Mouse (Mus musculus) left cerebral cortex, postnatal 10 days (tissue): ENCODE results near the gene Rpl3l. TPM values are rescaled to one million over a fixed set of nuclear protein-coding genes. Genes with fewer than 3 reads are reported as not detected.
A peak's percentile ranks its signal among the peaks of the same experiment; 100 is the strongest.

ENCODE experiments used
- DNase-seq, 2 experiments: peaks; one replicate each; pipeline ENCODE4 v3.0.0; 2021 to 2022; ENCODE audit warnings: low spot score in 2 of 2, mixed read lengths in 1 of 2; ENCODE audit errors: extremely low spot score in 1 of 2
- intact Hi-C: fragments of 180-260 bp; cut with DNase I; formaldehyde crosslinking; loops from one replicate; pipeline ENCODE4 v1.15.1; 2025
- total RNA-seq, 2 experiments: library from RNA; stranded (reverse); gene quantifications; 2 replicates each; pipeline ENCODE4 v1.2.3; 2021

The Rpl3l gene
- total RNA-seq, 2 experiments from 2014 or later = 0.43 to 0.49 TPM

DNA sequence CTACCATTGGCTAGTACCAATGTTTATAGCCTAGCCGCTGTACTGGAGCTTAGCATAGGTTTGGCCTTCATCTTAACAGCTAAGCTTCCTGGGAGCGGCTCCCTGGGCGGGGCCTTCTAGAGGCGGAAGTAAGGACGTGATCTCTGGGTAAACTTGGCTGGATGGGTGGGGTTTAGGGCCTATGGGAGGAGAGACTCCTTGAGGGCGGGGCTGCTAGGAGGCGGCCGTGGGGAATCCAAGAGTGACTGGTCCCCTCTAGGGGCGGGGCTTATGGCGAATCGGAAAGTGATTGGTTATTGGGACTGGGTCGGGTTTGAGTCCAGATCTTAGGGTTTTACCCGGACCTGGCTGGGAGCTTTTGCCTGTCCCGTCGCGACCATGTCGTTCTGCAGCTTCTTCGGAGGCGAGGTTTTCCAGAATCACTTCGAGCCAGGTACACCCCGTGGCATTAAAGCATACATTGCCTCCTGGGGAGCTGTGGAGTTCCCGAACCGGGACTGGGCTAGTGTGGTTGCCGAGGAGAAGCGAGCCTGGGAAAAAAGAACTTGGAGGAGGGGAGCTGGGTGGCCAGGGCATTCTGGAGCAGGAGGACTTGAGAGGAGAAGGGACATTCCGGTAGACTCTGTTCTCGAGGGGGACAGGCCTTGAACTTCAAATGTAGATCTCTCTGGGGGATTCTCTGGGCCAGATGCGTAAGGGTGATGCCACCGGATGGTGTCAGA, 8.9 kb downstream of the Rpl3l start, which contains the start of gene Msrb1:
Gene Msrb1 (plus strand): TSS at position 313 of the 722 bp plus-strand sequence.
- intact Hi-C loops = loop anchor here (5.0 kb wide), 1 partner anchor 146 kb away; no protein-coding TSS in a partner anchor

DNA sequence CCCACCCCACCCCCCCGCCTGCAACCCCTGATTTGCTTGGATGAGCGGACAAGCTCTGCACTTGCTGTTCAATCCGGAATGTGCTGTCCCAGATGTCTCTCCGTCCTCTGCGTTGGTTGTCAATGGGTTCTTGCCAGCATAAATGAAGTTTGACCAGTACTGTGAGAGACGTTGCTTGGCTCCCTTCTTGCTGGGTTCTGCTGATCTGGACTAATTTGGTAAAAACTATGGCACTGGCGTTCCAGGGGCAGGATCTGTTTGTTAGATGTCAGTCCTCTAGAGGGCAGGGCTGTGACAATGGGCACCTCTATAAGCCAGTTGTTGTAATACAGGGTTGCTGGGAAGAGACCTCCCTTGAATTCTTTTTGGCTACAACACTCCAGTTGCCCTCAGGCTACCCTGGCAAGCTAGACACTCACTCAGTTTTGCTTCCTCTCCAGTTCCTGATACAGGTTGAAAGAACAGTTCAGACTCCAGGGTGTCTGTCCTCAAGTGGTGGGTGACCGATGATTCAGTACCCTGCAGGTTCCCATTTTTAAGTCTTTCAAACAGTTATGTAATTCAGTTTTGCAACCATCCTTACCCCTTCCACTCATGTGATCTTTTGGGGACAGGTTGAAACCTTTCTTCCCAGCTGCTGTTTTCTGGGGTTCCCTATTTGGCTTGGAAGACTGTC, 9.7 kb downstream of the Rpl3l start:
- intact Hi-C loops = loop anchor here (5.0 kb wide), 1 partner anchor 145 kb away; no protein-coding TSS in a partner anchor
- DNase-seq = no peak

More for the DNA sequence above, 8.9 kb downstream of the Rpl3l start, which contains the start of gene Msrb1:
- peak; percentile 91 to 97 for DNase-seq

DNA sequence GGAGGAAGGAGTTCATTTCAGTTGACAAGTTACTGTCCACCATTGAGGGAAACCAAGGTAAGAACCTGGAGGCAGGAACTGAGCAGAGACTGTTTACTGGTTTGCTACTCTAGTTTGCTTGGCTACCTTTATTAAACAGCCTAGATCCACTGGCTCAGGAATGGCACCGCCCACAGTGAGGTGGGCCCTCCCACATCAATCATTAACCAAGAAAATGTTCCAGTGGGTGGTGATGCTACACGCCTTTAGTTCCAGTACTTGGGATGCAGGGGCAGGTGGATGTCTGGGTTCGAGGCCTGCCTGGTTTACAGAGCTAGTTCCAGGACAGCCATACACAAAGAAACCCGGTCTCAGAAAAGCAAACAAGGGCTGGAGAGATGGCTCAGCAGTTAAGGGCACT, 10.6 kb downstream of the Rpl3l start:
- DNase-seq = no peak
- intact Hi-C loops = loop anchor here (5.0 kb wide), 1 partner anchor 144 kb away; no protein-coding TSS in a partner anchor

DNA sequence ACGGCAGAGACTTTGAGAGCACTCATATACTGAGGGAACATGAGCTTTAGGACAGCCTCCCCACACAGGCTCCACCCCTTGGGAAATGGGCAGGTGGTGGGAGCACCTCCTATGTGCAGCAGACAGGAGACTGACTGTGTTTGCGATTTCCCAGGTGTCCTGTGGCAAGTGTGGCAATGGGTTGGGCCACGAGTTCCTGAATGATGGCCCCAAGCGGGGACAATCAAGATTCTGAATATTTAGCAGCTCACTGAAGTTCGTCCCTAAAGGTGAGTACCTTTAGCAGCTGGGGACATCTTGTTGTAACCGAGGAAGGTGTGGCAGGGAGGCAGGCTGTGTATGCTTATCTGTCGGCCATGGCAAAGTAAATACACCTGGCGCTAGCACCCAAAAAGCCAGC, 12.3 kb downstream of the Rpl3l start:
- no peak for DNase-seq
- intact Hi-C loops = loop anchor here (5.0 kb wide), 1 partner anchor 142 kb away; no protein-coding TSS in a partner anchor

DNA sequence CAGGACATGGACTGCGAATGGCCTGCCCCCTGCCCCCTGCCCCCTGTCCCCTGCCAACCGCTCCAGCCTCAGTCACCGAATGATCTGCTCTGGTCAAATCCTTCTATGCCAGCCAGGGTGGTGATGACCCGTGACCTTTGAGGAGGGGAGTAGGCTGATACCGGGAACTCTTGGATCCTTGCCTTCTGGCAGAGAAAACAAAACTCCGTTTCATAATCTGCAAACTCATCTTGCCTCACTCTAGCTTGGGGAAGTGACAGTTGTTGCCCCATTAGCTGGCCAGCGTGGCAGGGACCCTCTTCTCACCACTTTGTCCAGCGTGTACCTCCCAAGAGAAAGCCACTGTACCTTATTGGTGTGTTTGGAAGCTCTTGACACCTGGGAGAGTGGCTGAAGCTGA, 14.7 kb downstream of the Rpl3l start:
- DNase-seq = no peak
- intact Hi-C loops = no loop called here

DNA sequence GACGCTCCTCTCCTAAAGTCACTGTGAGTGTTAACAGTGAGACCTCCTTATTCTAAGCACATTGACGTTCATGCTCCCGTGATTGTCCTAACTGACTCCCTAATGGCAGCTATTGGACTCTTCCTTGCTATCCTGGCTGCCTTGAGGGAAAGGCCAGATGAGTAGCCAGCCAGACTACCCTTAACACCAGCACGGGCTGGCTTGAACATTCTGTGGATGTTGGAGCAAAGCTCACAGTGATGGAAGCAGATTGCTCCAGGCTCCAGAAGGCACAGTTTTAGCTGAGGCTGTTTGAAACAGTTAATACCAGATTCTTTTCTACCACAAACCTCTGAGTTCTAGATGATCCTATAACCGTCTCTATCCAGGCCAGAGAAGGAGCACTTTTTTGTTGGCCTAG, 16.3 kb downstream of the Rpl3l start:
- DNase-seq = no peak
- intact Hi-C loops = loop anchor here (2.0 kb wide), 1 partner anchor 73 kb away; no protein-coding TSS in a partner anchor

DNA sequence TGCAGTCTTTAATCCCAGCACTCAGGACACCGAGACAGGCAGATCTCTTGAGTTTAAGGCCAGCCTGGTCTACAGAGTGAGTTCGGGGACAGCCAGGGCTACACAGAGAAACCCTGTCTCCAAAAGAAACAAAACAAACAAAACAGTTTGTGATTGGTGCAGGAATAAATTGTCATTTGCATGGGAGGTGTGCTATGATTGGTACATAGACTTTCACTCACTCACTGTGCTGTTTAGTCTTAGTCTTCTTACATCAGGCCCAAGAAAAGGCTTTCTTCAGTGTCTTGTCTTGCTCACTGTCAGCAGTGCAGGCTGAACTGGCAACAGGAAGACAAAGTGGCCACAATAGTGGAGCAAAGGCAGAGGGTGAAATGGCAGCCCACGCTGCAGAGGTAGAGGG, 16.8 kb downstream of the Rpl3l start:
- DNase-seq = no peak
- intact Hi-C loops = loop anchor here (2.0 kb wide), 1 partner anchor 72 kb away; no protein-coding TSS in a partner anchor

DNA sequence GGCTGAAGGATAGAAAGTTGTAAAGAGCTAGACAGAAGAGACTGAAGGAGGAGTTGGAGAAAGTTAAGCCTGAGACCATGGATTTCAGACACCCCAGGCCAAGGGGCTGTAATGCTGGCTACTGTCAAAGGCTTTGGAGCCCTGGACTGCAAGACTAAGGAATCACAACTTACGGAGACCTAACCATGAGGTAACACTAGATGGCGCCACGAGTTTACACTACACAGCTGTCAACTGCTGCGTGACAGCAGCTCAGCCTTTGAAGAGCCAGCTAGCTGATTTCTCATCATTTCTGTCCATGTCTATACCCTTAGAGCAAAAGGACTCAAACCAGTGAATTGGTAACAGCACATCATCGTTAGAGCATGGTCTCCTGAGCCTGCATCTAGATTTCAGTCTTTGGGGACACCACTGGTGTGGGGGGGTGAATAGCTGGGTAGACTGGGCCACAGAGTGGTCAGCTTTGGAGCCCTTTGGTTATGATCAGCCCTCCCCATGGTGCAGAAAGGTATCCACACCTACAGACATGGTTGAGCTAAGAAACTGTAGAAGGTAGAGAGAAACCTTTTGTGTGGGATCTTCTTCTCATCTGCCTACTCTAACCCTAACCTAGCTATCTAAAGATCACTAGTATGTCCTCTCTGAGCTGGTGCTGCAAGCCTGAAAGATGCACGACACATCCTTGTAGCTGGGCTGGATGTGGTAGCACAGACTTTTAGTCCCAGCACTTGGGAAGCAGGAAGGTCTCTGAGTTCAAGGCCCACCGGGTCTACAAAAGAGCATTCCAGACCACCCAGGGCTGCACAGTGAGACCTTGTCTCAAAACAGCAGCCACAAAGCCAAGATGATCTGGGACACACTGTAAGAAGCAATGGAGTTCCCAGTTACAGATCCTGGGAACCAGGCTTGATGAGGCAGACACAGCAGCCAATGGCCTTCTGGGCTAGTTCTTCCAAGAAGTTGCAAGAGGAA, 18.2 kb downstream of the Rpl3l start:
- intact Hi-C loops = loop anchor here (2.0 kb wide), 1 partner anchor 71 kb away; no protein-coding TSS in a partner anchor
- peak; percentile 79 to 85 for DNase-seq

DNA sequence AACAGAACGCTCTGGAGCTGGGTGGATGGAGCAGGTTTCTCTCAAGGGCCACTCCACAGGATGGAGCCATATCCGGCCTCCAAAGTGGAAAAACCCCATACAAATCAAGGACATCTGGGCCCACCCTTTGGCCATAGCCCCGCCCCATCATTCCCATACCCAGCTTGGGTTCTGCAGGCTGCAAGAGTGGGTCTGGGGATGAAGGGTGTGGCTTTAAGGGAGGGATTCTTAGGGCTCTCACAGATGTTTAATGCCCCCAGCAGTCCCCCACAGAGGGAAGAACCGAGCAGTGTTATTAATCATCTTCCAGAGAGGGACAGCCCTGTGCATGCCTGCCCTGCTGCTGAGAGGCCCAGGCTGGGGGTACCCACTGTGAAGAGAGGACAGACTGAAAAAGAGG, 19.4 kb downstream of the Rpl3l start:
- intact Hi-C loops = no loop called here
- no peak for DNase-seq

DNA sequence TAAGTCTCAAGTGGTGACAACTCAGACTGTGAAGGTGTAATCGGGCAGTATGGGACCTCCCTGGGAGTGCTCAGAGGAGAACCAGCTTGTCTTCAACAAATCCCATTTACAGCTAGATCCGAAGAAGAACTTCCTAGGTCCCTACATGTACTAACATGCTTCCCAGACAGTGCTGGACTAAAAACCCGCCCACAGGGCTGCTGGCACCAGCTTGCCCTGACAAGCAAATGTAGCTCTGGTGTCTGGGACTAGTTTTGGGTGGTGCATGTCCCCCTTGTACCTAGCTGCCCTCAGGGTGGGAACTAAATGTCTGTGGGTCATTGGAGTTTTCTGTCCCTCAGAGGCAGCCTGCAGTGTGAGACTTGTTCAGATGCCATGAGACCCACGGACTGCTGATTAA, 23.9 kb downstream of the Rpl3l start:
- intact Hi-C loops = no loop called here
- no peak for DNase-seq

DNA sequence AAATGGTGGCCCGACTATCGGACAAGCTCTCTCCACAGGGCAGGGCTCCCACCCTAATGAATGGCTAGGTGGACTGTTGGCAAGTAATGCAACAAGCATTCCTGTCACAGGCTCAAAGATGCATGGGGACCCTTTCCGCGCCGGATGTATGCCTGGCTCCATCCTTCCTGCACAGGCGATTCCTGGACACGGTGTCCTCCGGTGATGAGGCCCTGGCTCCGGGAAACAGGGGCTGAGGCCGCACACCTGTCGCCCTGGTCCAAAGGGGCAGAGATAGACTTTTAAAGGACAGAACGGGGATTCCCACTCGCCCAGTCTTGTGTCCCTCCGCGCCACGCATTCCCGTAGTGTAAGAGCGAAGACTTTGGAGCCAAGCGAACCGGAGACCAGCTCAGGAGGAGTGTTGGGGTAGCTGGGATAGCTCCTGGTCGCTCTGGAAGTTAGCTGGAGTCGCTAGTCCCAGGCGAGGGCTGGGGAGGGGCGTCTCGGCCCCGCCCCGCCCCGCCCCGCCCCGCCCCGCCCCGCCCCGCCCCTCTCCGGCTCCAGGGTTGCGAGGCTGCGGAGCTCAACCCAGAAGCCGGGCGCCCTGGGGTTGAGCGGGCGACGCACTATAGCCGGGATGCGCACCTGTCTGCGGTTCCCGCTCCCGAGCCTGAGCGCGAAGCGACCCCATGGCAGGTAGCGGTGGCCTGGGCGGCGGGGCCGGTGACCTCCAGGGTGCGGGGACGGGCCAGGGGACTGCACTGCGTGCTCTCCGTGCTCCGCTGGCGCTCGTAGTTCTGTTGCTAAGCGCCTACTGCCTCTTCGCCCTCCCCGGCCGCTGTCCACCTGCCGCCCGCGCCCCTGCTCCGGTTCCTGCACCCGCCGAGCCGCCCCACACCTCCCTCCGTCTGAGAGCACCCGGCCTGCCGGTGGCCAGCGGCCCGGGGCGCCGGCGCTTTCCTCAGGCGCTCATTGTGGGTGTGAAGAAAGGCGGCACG, 25.1 kb downstream of the Rpl3l start, which contains the start of gene Hs3st6:
Gene Hs3st6 (plus strand): TSS at position 574 of the 980 bp plus-strand sequence.
- DNase-seq = no peak
- intact Hi-C loops = no loop called here

DNA sequence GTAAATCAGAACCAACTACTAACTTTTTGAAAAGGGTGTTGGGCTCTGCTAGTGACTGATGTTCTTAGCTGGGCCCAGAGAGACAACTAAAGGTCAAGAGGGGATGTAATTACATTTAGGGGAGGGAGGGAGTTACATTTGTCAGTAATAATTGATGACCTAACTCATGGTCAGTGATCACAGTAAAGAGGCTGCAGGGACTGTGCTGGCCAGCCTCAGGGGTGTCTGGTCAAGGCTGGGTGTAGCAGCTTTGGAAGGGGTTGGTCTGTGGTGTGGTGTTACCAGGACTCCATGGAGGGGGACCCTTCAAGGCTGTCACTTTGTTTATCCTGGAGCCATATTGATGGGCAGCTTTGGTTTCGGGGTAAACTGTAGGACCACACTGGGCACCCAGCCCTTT, 29.8 kb downstream of the Rpl3l start:
- intact Hi-C loops = no loop called here
- DNase-seq = no peak

DNA sequence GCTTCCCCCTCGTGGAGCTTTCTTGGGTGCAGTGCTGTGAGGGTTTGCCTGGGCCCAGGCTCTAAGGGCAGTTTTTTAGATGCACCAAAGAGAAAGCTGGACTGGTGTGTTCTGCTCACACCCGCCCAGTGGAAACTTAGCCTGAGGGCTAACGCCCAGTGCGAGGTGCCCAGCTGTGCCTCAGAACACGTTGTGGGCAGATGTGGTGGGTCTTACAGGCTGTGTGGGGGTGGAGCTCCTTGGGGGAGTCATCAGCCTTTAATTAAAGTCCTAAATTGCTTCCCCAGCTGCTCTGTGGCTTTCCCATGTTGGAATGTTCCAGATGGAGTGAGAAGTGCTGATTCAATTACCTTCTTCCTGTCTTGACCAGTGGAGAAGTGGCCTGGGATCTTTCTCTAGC, 33.5 kb downstream of the Rpl3l start:
- no peak for DNase-seq
- intact Hi-C loops = no loop called here

DNA sequence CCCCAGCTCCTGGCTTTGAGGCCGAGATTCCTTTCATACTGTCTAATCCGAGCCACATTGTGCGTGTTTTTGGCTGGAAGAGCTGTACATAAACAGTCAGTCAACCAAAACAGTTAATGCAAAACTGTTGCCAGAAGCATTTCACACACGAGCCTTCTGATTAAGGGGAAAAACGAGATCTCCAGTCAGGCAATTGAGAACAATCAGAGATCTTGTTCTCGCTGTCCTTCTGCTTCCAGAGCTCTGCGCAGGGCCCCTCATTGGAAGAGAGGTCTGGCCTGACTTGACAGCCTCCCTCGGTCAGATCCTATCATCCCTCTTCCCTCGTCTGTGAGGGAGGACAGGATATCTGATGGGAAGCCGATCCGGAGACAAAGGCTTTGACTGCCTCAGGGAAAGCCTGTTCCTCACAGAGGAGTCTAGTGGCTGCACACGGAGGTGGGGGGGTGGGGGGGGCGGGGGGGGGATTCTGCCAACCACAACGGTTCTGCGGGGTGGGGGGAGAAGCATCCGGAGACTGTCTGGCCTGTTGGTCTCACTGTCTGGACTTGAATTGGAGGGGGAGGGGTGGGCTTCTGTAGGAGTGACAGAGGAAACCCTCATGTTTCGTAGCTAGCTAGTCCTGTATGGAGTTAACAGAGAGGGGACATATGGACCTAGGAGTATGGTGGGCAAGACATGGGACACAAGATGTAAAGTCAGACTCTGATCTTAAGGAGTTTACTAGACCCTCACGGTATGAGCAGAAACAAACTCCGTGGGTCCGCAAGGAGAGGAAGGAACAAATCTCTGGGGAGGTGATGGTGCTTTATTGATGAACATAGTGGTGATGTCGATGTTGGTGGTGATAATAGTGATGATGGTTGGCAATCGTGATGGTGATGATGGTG, 37.6 kb downstream of the Rpl3l start:
- no peak for DNase-seq
- intact Hi-C loops = no loop called here

DNA sequence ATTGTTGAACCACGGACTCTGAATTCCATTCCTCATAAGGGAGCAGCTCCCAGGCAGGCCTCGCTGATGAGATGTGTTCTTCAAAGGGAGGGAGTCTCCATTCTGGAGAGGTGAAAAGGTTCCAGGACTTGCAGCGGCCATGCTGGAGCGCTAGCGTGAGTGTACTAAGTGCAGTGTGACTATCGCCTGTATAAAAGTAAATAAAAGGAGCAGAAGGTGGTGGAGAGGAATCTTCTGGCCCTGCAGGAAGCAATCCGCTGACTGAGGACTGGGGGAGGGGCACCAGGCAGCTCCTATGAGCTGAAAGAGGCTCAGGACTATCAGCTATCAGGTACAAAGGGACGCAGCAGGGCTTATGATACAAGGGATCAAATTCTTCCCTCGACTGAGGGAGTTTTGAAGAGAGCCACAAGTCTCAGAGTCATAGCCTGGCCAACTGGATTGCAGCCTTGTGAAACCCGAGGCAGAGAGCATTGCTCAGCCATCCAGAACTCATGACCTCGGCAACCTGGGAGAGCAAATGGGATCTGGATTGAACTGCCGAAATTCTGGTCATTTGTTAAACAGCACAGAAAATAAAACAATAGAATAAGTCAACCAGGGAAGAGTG, 38.8 kb downstream of the Rpl3l start:
- intact Hi-C loops = no loop called here
- DNase-seq = no peak

DNA sequence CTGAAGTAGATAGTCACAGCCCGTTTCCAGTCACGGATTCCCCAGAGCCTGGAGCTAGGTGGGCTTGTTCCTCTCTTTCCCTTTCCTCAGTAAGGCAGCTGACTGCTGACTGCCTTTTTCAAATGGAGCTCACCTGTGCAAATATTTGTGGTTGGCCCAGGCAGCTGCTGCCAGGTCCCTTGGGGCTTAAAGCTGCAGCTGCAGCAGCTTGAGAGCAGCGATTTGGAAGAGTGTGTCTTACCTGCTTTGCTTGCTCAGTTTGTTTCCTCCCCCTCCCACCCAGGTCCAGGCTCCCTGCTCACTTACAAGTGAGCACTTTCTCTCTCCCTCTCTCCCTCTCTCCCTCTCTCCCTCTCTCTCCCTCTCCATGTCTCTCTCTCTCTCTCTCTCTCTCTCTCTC, 41.5 kb downstream of the Rpl3l start:
- DNase-seq = no peak
- intact Hi-C loops = no loop called here
